Mouse (Mus musculus) liver, embryonic 14.5 days (tissue): ENCODE results near the gene Ric1. TPM values are rescaled to one million over a fixed set of nuclear protein-coding genes. Genes with fewer than 3 reads are reported as not detected.

Experiments used
- ATAC-seq: fragments of 200-750 bp; cut with Nextera tagmentation; 2 replicates; pipeline ENCODE4 v1.8.0; 2017; ENCODE audit warnings: moderate number of reproducible peaks, mild to moderate bottlenecking, moderate library complexity; ENCODE audit not compliant: insufficient read depth
- DNase-seq, 3 experiments: peaks; one replicate each; pipeline ENCODE4 v3.0.0-alpha.2; 2012 to 2013; ENCODE audit warnings: low read depth in 3 of 3, low spot score in 3 of 3
- H3K27ac ChIP-seq: fragments of 300-500 bp; sonication (generic); 2 replicates; pipeline ENCODE4 v1.5.1; 2014; ENCODE audit warnings: moderate library complexity, mild to moderate bottlenecking, control low read depth, inconsistent platforms
- H3K27me3 ChIP-seq: fragments of 300-500 bp; sonication (generic); 2 replicates; pipeline ENCODE4 v1.6.1; 2014; ENCODE audit warnings: mild to moderate bottlenecking, low read length, moderate library complexity; ENCODE audit not compliant: control insufficient read depth, insufficient read depth
- H3K36me3 ChIP-seq: fragments of 300-500 bp; sonication (generic); replicated peaks from 2 replicates; pipeline ENCODE4 v1.6.1; 2014; ENCODE audit warnings: low read depth; ENCODE audit not compliant: control insufficient read depth, insufficient read depth
- H3K4me1 ChIP-seq, 2 experiments: fragments of 200-500 bp in 1 of 2; fragments of 300-500 bp in 1 of 2; sonication (generic) in 1 of 2; replicated peaks; 2 replicates each; pipeline ENCODE4 v1.6.1; 2012 to 2014; ENCODE audit warnings: antibody characterized with exemption in 1 of 2, inconsistent platforms in 1 of 2, low read length in 1 of 2; ENCODE audit not compliant: control insufficient read depth in 2 of 2, insufficient read depth in 2 of 2
- H3K4me2 ChIP-seq: fragments of 300-500 bp; sonication (generic); 2 replicates; pipeline ENCODE4 v1.6.1; 2014; ENCODE audit warnings: low read depth, mild to moderate bottlenecking, control low read depth, moderate library complexity
- H3K4me3 ChIP-seq, 2 experiments: fragments of 200-500 bp in 1 of 2; fragments of 300-500 bp in 1 of 2; sonication (generic) in 1 of 2; 2 replicates each; pipeline ENCODE4 v1.5.1; 2012 to 2014; ENCODE audit warnings: low read depth in 2 of 2, low read length in 2 of 2, mild to moderate bottlenecking in 2 of 2, control low read depth in 1 of 2, inconsistent platforms in 1 of 2, moderate library complexity in 1 of 2; ENCODE audit not compliant: insufficient read depth in 1 of 2
- H3K9ac ChIP-seq: fragments of 300-500 bp; sonication (generic); replicated peaks from 2 replicates; pipeline ENCODE4 v1.6.1; 2014; ENCODE audit warnings: mild to moderate bottlenecking, control low read depth, moderate library complexity
- H3K9me3 ChIP-seq: fragments of 300-500 bp; sonication (generic); 2 replicates; pipeline ENCODE4 v1.6.1; 2016; ENCODE audit warnings: low read length, mixed read lengths; ENCODE audit not compliant: control insufficient read depth
- CTCF ChIP-seq: IDR thresholded peaks from 2 replicates; pipeline ENCODE4 v1.5.1; 2016; ENCODE audit warnings: antibody characterized with exemption, low read depth, control low read depth
- EP300 ChIP-seq: IDR thresholded peaks from 2 replicates; pipeline ENCODE4 v1.6.1; 2016; ENCODE audit warnings: antibody characterized with exemption, low read depth
- WGBS: fragments of 180-500 bp; shearing (Covaris S2); extraction: QIAGEN DNeasy Blood & Tissue Kit; methylation state at CpG from one replicate; pipeline ENCODE4 v1.1.7; 2014; ENCODE audit not compliant: insufficient replicate concordance; 5-methylcytosine and 5-hydroxymethylcytosine counted together
- polyA plus RNA-seq, 2 experiments: library from polyadenylated mRNA; depleted of rRNA in 1 of 2; stranded (reverse) in 1 of 2; unstranded in 1 of 2; fragments of >200 nt; fragmentation: Nextera tagmentation in 1 of 2; extraction: Ambion mirVana in 1 of 2; gene quantifications; 2 replicates each; pipeline versions ENCODE4 v1.2.1 to v1.2.3; 2012 to 2014

The Ric1 gene
- polyA plus RNA-seq, 2 experiments, result 2.9 to 3.1 TPM

DNA sequence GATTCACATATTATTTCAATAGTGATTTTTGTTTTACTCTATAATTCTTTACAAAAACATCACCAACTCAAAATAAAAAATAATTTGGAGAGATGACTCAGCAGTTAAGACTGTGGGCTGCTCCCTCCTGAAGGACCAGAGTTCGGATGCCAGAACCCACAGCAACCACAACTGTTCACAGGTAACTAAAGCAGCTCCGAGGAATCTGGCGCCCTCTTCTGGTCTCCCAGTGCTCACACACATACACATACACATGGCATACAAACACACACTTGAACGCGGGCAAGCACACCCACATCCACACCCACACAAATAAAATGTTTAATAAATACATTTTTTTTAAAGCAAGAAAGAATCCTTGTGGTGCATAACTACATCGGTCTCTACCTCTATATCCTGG lies 122.7 kb downstream of the Ric1 start:
- Histone ChIP-seq H3K36me3 (peaks cover 10% of the 10 kb centered on the region), H3K9ac (no peak overlapping the region)

DNA sequence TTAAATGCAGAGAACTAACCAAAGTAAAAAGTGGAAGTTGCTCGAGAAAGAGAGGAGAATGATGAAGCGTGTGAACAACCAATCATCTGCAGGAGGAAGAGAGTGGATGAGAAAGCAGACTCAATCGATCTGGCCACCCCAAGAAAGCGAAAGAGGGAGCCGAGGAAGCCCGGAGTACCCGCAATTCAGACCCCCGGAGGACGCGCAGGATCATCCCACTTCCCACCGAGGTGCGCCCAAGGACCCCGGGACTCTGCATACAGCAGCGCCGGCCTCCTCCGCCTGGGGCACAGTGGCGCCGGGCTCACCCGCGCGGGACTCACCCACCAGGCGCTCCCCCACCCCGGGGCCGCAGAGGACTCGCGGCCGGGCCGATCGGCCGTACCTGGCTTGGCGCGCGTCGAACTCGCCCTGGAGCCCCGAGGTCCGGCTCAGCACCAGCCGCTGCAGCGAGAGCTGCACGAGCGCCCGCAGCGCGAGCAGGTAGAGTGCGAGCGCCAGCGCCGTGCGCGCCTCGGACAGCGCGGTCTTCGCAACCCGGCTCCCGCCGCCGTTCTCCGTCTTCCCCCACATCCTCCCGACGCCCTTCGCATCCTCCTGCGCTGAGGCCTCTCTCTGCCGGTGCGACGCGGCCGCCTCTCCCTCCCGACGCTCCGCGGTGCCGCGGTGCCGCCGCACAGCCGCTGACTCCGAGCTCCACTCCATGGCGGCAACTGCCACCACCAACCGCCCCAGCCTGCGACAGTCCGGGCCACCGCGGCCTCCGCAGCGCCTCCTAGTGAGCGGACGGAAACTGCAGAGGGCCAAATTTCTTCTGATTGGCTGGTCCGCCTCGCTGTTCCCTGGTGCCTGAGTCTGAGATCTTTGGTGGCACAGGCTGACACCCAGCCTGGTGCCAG lies 125.8 kb downstream of the Ric1 start, which contains the start of gene Ermp1:
Ermp1 (minus strand) TSS at position 765 of the 899 bp plus-strand sequence.
- Histone ChIP-seq H3K4me3 (peak within 1 kb of the TSS; percentile 76 to 77), H3K36me3 (peaks cover 9% of the 10 kb centered on the region), H3K4me2 (peak within 1 kb of the TSS; percentile 70), H3K9me3 (no peaks in the 10 kb centered on the region), H3K27me3 (no peaks in the 10 kb centered on the region), H3K9ac (peak within 1 kb of the TSS; percentile 72), H3K4me1 (peaks cover 20 to 26% of the 10 kb centered on the region in 2 experiments), H3K27ac (peak within 1 kb of the TSS; percentile 52)
- DNase-seq (peak; percentile 78 to 84 (median 78)), ATAC-seq (peak; percentile 86)
- TF ChIP-seq EP300 (peak; percentile 31; the same call in 1 of the 2 replicates), CTCF (peak; percentile 98)
- under 1% methylated on average over 88 of the region's 90 CpGs for WGBS

More for the DNA sequence above, 122.7 kb downstream of the Ric1 start:
- no peaks in the 10 kb centered on the region for H3K27me3 ChIP-seq
- peak; percentile 72 for TF ChIP-seq CTCF
- TF ChIP-seq EP300, result no peak
- H3K4me1 ChIP-seq, result peaks cover 14 to 17% of the 10 kb centered on the region in 2 experiments
- 90% methylated on average over 6 of the region's 6 CpGs for whole genome bisulfite sequencing
- DNase-seq, result peak in 2 of 3 experiments; percentile 12 to 16
- H3K27ac ChIP-seq, result no peak overlapping the region
- H3K4me2 ChIP-seq, result no peak overlapping the region
- no peak for ATAC-seq
- H3K9me3 ChIP-seq, result no peaks in the 10 kb centered on the region
- no peak overlapping the region for H3K4me3 ChIP-seq

DNA sequence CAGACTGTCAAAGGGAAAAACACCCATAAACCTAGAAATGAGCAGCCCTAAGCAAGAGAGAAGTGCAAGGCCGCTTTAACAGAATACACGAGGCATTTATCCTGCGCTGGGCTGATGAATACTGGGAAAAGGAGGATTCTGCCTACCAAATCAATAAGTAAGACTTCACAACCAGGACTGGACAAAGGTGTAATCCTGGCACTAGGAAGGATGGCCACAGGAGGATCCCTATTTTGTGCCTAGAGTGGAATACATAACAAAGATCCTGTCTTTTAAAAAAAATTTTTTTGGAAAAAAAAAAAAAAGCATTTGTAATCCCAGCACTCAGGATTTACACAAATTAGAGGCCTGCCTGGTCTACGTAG lies 126.5 kb downstream of the Ric1 start:
- no peaks in the 10 kb centered on the region for H3K27me3 ChIP-seq
- H3K36me3 ChIP-seq, result peaks cover 6% of the 10 kb centered on the region
- no peak for DNase-seq
- H3K4me1 ChIP-seq, result peaks cover 20 to 26% of the 10 kb centered on the region in 2 experiments
- peak overlapping the region; percentile 52 for H3K27ac ChIP-seq
- H3K9me3 ChIP-seq, result no peaks in the 10 kb centered on the region
- no peak for TF ChIP-seq CTCF
- no peak for TF ChIP-seq EP300
- H3K4me3 ChIP-seq, result peak overlapping the region in 1 of 2 experiments; percentile 77; a peak in 2 of 4 replicates
- no peak for ATAC-seq
- peak overlapping the region; percentile 70 for H3K4me2 ChIP-seq
- WGBS, result 32% methylated on average over 4 of the region's 4 CpGs
- peak overlapping the region; percentile 31; the same call in 1 of the 2 replicates for H3K9ac ChIP-seq

DNA sequence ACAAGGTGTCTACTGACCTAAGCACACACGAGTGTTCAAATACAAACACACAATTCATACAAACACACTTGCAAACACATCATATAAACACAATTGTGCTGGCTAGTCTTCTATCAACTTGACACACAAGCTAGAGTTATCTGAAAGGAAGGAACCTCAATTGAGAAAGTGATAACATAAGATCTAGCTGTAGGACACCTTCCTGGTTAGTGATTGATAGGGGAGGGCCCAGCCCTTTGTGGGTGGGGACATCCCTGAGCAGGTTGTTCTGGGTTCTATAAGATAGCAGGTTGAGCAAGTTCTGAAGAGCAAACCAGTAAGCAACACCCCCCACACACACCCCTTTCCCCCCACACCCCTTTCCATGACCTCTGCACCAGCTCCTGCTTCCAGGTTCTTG lies 127.6 kb downstream of the Ric1 start:
- Histone ChIP-seq H3K36me3 (peaks cover 5% of the 10 kb centered on the region), H3K9me3 (no peaks in the 10 kb centered on the region), H3K4me2 (peak overlapping the region; percentile 37), H3K27me3 (no peaks in the 10 kb centered on the region), H3K4me3 (no peak overlapping the region), H3K27ac (peak overlapping the region; percentile 52; the same call in 1 of the 2 replicates), H3K9ac (no peak overlapping the region), H3K4me1 (peaks cover 20 to 26% of the 10 kb centered on the region in 2 experiments)
- peak; percentile 66 to 73 (median 69) for DNase-seq
- peak; percentile 72 for ATAC-seq
- TF ChIP-seq EP300, result peak; percentile 89
- no peak for TF ChIP-seq CTCF
- 56% methylated on average over 1 of the region's 1 CpGs for WGBS

DNA sequence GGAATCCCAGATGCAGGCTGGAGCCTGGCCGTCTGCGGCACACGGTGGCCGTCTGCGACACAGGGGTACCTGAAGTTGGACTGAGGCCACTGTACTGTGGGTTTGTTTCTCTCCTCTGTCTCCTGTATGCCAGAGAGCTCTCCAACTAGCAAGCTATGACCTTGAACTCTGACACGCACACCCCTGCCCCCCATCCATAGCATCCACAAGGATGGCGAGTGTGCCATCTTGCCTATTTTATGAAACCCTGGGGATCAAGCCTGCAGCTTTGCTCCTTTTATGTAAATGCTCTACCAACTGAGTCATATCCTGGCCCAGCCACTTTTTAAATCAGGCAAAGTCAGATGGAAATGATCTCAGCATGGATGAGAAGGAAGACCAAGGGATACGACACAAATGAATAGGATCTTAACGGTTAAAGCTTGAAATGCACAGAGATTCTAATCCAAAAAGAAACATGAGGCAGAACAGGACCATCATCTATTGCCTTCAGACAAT lies 131.7 kb downstream of the Ric1 start:
- ATAC-seq, result no peak
- Histone ChIP-seq H3K9me3 (no peaks in the 10 kb centered on the region), H3K4me1 (peaks cover 16 to 18% of the 10 kb centered on the region in 2 experiments), H3K36me3 (no peaks in the 10 kb centered on the region), H3K27me3 (no peaks in the 10 kb centered on the region; the same call in 1 of the 2 replicates), H3K4me2 (no peak overlapping the region), H3K4me3 (no peak overlapping the region), H3K27ac (no peak overlapping the region), H3K9ac (no peak overlapping the region)
- TF ChIP-seq EP300, result no peak
- TF ChIP-seq CTCF, result no peak
- no peak for DNase-seq
- WGBS, result 80% methylated on average over 9 of the region's 9 CpGs
